In genomic region chr16:57858151-57858764, GRCm38 (mm10) we compare ENCODE assay signal across 11 mouse cellular contexts.
DNase-seq lines count a peak whose midpoint lies in the region; ATAC-seq and TF ChIP-seq lines count a peak whose summit lies in the region.
"Had no signal": no experiment of that assay in that cellular context is flagged by ENCODE, and none has a peak within 500 bp of the region (broad histone marks: within the 10 kb centered on the region; RNA-seq: fewer than 3 reads in every experiment).

No protein-coding gene starts in this region.

- H3K4me3 ChIP-seq in lung, postnatal 0 days (ENCODE audit: low read depth, low read length) = no peak overlapping the region
- no peak overlapping the region for H3K4me3 ChIP-seq in liver, embryonic 12.5 days
- H3K4me3 ChIP-seq: embryonic facial prominence, embryonic 15.5 days; limb, embryonic 15.5 days had no signal

- no peak overlapping the region for H3K4me2 ChIP-seq in lung, postnatal 0 days (replicated peaks; ENCODE audit: low read depth, low read length)
- H3K4me2 ChIP-seq in liver, embryonic 12.5 days = peak overlapping the region; percentile 27
- H3K4me2 ChIP-seq: embryonic facial prominence, embryonic 15.5 days; limb, embryonic 15.5 days had no signal

- peak; percentile 1 for DNase-seq in lung, postnatal 36 days
- no peak for DNase-seq in lung, postnatal 0 days (ENCODE audit: low spot score)
- DNase-seq in embryo, embryonic 11 days = peak; percentile 26
- DNase-seq in retina, embryonic 14.5 days (ENCODE audit: low spot score) = peak; percentile 17
- DNase-seq in layer of hippocampus, adult 18-20 months (ENCODE audit: low spot score in 2 of 2) = no peak
- no peak for DNase-seq in adrenal gland, postnatal 4 days (ENCODE audit: low spot score in 2 of 2)
- DNase-seq in testis, postnatal 10 days (ENCODE audit: low spot score) = no peak
- DNase-seq: kidney, postnatal 36 days had no signal

- no peak for ATAC-seq in lung, postnatal 0 days
- ATAC-seq in liver, embryonic 12.5 days = peak; percentile 76

- H3K9me3 ChIP-seq in lung, postnatal 0 days (ENCODE audit: low read length) = no peaks in the 10 kb centered on the region
- no peaks in the 10 kb centered on the region for H3K9me3 ChIP-seq in liver, embryonic 12.5 days (replicated peaks)
- H3K9me3 ChIP-seq: embryonic facial prominence, embryonic 15.5 days; limb, embryonic 15.5 days had no signal

- 8% methylated on average over 2 of the region's 2 CpGs for WGBS in lung, postnatal 0 days
- 7% methylated on average over 2 of the region's 2 CpGs for WGBS in liver, embryonic 12.5 days (ENCODE audit: insufficient replicate concordance)

- no peak overlapping the region for H3K27ac ChIP-seq in lung, postnatal 0 days (ENCODE audit: low read length)
- H3K27ac ChIP-seq in liver, embryonic 12.5 days = peak overlapping the region; percentile 51; the same call in 1 of the 2 replicates
- H3K27ac ChIP-seq: embryonic facial prominence, embryonic 15.5 days; limb, embryonic 15.5 days had no signal

- no peaks in the 10 kb centered on the region for H3K4me1 ChIP-seq in lung, postnatal 0 days (ENCODE audit: insufficient read depth, low read depth, low read length)
- 0 out of 2 replicates have a peak, but pooled peaks cover 15% of the 10 kb centered on the region for H3K4me1 ChIP-seq in liver, embryonic 12.5 days
- H3K4me1 ChIP-seq: limb, embryonic 15.5 days had no signal

- no peak for TF ChIP-seq EP300 in lung, postnatal 0 days (IDR thresholded peaks at IDR 0.05)

- no peak for TF ChIP-seq CTCF in lung, postnatal 0 days (IDR thresholded peaks at IDR 0.05)

- H3K36me3 ChIP-seq in lung, postnatal 0 days (ENCODE audit: insufficient read depth, low read length) = no peaks in the 10 kb centered on the region
- no peaks in the 10 kb centered on the region for H3K36me3 ChIP-seq in liver, embryonic 12.5 days
- H3K36me3 ChIP-seq: embryonic facial prominence, embryonic 15.5 days; limb, embryonic 15.5 days had no signal

- H3K9ac ChIP-seq in lung, postnatal 0 days (replicated peaks; ENCODE audit: low read depth) = no peak overlapping the region
- H3K9ac ChIP-seq in liver, embryonic 12.5 days = no peak overlapping the region
- H3K9ac ChIP-seq: embryonic facial prominence, embryonic 15.5 days; limb, embryonic 15.5 days had no signal

- no peaks in the 10 kb centered on the region for H3K27me3 ChIP-seq in lung, postnatal 0 days (replicated peaks; ENCODE audit: insufficient read depth, low read length)
- no peaks in the 10 kb centered on the region for H3K27me3 ChIP-seq in liver, embryonic 12.5 days (replicated peaks)
- H3K27me3 ChIP-seq: embryonic facial prominence, embryonic 15.5 days; limb, embryonic 15.5 days had no signal

Comparison
In these comparisons a context has a peak if more than half of its experiments do, and no peak if none do; other contexts are left out.
1. DNase-seq: peak in lung, postnatal 36 days (single experiment), embryo, embryonic 11 days (single experiment) and retina, embryonic 14.5 days (single experiment); none in lung, postnatal 0 days (single experiment), layer of hippocampus, adult 18-20 months (0 of 2), adrenal gland, postnatal 4 days (0 of 2) and testis, postnatal 10 days (single experiment).